Mouse (Mus musculus): ENCODE results near the gene Mta1. TPM values are rescaled to one million over a fixed set of nuclear protein-coding genes. Genes with fewer than 3 reads are reported as not detected.
A peak's percentile ranks its signal among the peaks of the same experiment; 100 is the strongest.

The Mta1 gene
- total RNA-seq, 1 experiment from 2014 or later = 83.7 TPM

- DNase-seq = no peak
Measured at GRCm38 (mm10) chr12:113134502-113134901, 36.4 kb downstream of the Mta1 start.

GRCm38 (mm10) chr12:113135401-113135800, 37.3 kb downstream of the Mta1 start:
- no peak for DNase-seq

- no peak for DNase-seq
Measured at GRCm38 (mm10) chr12:113136492-113137020, 38.5 kb downstream of the Mta1 start.

- DNase-seq = no peak
Measured at GRCm38 (mm10) chr12:113137260-113138213, 39.5 kb downstream of the Mta1 start.

GRCm38 (mm10) chr12:113138291-113138690, 40.2 kb downstream of the Mta1 start:
- DNase-seq = no peak

- DNase-seq = no peak
Measured at GRCm38 (mm10) chr12:113138901-113139864, 41.1 kb downstream of the Mta1 start.

GRCm38 (mm10) chr12:113139908-113140615, 42.0 kb downstream of the Mta1 start, which contains the start of gene Crip2:
Gene Crip2, plus strand, starts transcription at chr12:113140236.
- DNase-seq = peak; percentile 91

- DNase-seq = peak; percentile 81
Measured at GRCm38 (mm10) chr12:113140616-113141411, 42.7 kb downstream of the Mta1 start.

GRCm38 (mm10) chr12:113141531-113141973, 43.5 kb downstream of the Mta1 start:
- peak; percentile 73 for DNase-seq

GRCm38 (mm10) chr12:113142021-113142975, 44.2 kb downstream of the Mta1 start:
- DNase-seq = peak; percentile 84

GRCm38 (mm10) chr12:113143164-113143563, 45.1 kb downstream of the Mta1 start:
- DNase-seq = no peak

GRCm38 (mm10) chr12:113144001-113144756, 46.1 kb downstream of the Mta1 start:
- DNase-seq = peak; percentile 72

- no peak for DNase-seq
Measured at GRCm38 (mm10) chr12:113144886-113145285, 46.8 kb downstream of the Mta1 start.

- no peak for DNase-seq
Measured at GRCm38 (mm10) chr12:113145591-113145990, 47.5 kb downstream of the Mta1 start.

- DNase-seq = peak; percentile 92
Measured at GRCm38 (mm10) chr12:113146112-113147057, 48.3 kb downstream of the Mta1 start, which contains the start of gene Crip1. Gene Crip1, plus strand, starts transcription at chr12:113146316.

- peak; percentile 41 for DNase-seq
Measured at GRCm38 (mm10) chr12:113147481-113147880, 49.4 kb downstream of the Mta1 start.

GRCm38 (mm10) chr12:113148381-113149035, 50.4 kb downstream of the Mta1 start:
- peak; percentile 70 for DNase-seq
